Mouse (Mus musculus): ENCODE results near the gene Aipl1.

GRCm38 (mm10) chr11:71995968-71996511, 41.3 kb downstream of the Aipl1 start:
- TF ChIP-seq GATA1 (IDR thresholded peaks at IDR 0.05; ENCODE audit: borderline replicate concordance, low read length) (no peak), FLI1 (IDR thresholded peaks at IDR 0.05; ENCODE audit: low read length) (no peak)

Data from megakaryocyte, embryonic 14.5 days (primary cell).